Mouse (Mus musculus): ENCODE measurements around the gene Tcf7l2. TPM values are rescaled to one million over a fixed set of nuclear protein-coding genes. Genes with fewer than 3 reads are reported as not detected.
A peak's percentile ranks its signal among the peaks of the same experiment; 100 is the strongest.

Tcf7l2 gene
- polyA plus RNA-seq, 1 experiment: 18.2 TPM

DNA sequence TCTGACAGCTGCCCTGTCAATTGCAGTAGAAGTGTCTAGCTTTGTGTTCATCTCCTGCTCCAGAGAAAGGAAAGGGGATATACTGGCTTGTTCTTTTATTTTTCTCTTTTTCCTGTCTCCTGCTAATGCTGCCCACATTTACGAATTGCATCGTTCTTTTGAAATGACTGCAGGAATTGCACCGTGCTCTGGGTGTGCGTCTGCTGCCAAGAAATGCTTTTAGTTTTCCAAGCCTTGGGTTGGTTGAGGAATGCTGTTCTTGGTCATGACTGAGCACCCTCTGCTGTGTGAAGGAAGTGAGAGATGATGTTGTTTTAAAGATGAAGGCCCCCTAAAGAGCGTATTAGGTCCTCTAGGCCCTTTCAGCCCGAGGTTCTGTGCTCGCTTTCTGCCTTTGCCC is 75.4 kb downstream of the Tcf7l2 start:
- TF ChIP-seq CTCF (conservative IDR thresholded peaks at IDR 0.05; ENCODE audit: insufficient read depth, insufficient read length, low read depth, low read length): no peak
- TF ChIP-seq POLR2A (IDR thresholded peaks at IDR 0.05; ENCODE audit: low read depth, low read length): no peak

DNA sequence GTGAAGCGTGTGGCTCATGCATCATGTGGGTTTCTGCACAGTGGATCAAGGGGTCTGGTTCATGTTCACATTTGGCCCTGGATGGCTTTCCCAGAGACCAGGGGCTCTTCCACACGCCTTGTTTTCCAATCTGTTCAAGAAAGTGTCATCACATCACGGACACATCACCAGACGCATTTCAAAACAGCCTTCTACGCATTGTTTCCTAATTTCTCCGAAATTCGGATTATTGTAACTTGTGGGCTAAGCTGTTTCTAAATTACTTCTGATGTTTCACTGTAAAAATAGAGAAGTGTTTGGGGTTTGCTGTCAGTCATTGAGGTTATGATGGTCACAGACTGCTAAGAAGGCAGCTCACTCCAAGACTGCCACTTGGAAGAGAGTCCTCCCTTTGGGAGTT is 78.6 kb downstream of the Tcf7l2 start:
- no peaks in the 10 kb centered on the region for H3K4me1 ChIP-seq (ENCODE audit: control insufficient read depth, insufficient read depth, low read length)
- H3K36me3 ChIP-seq (ENCODE audit: control insufficient read depth, insufficient read depth, low read length): no peaks in the 10 kb centered on the region
- no peak overlapping the region for H3K27ac ChIP-seq (ENCODE audit: insufficient read depth, low read depth, low read length)
- H3K4me3 ChIP-seq (ENCODE audit: insufficient read depth, low read depth, low read length): no peak overlapping the region
- WGBS: 96% methylated on average over 7 of the region's 7 CpGs
- TF ChIP-seq POLR2A (IDR thresholded peaks at IDR 0.05; ENCODE audit: low read depth, low read length): no peak
- TF ChIP-seq CTCF (conservative IDR thresholded peaks at IDR 0.05; ENCODE audit: insufficient read depth, insufficient read length, low read depth, low read length): no peak
- H3K27me3 ChIP-seq (replicated peaks; ENCODE audit: control insufficient read depth, insufficient read depth, low read length): no peaks in the 10 kb centered on the region
- DNase-seq: no peak

More for the DNA sequence above, 75.4 kb downstream of the Tcf7l2 start:
- Histone ChIP-seq H3K4me1 (ENCODE audit: control insufficient read depth, insufficient read depth, low read length) (no peaks in the 10 kb centered on the region), H3K27me3 (replicated peaks; ENCODE audit: control insufficient read depth, insufficient read depth, low read length) (no peaks in the 10 kb centered on the region), H3K27ac (ENCODE audit: insufficient read depth, low read depth, low read length) (no peak overlapping the region), H3K4me3 (ENCODE audit: insufficient read depth, low read depth, low read length) (no peak overlapping the region), H3K36me3 (ENCODE audit: control insufficient read depth, insufficient read depth, low read length) (no peaks in the 10 kb centered on the region)
- DNase-seq: no peak
- 62% methylated on average over 7 of the region's 7 CpGs for WGBS

DNA sequence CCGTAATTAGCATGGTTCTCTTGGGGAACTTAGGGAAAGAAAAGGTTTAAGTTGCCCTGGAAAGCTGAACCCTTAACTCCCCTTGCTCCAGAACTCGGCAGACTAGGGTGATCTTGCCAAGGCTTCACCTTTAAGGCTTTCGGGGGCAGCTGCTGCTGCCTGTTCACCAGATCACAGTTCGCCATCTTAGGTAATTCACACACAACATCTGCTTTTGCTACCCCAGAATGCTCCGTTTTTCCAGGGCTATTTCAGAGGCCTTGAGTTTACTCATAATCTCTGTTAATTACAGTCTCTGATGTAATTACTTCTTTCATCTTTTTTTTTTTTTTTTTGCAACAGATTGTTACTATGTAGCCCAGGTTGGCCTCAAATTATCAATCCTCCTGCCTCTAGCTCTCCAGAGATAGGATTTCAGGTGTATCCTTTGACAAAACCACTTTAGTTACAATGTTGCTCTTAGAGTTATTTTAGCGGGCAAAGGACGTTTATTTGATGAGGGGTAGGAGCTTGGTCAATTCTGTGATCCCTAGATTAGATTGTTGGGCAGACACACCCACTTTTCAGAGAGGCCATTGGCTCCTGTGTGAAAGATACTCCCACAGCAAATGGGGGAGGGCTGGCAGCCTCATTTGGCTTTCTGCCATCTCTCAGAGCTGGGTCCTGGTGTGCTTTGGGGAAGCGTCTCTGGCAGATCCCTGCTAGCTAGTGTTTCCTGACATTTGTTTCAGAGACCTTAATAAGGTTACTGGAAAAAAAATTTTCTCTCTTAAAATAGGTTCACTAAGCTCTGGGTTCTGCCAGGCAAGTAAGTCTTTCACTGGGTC is 83.6 kb downstream of the Tcf7l2 start:
- Histone ChIP-seq H3K36me3 (ENCODE audit: control insufficient read depth, insufficient read depth, low read length) (no peaks in the 10 kb centered on the region), H3K27me3 (replicated peaks; ENCODE audit: control insufficient read depth, insufficient read depth, low read length) (no peaks in the 10 kb centered on the region), H3K4me1 (ENCODE audit: control insufficient read depth, insufficient read depth, low read length) (peaks cover 12% of the 10 kb centered on the region), H3K4me3 (ENCODE audit: insufficient read depth, low read depth, low read length) (no peak overlapping the region), H3K27ac (ENCODE audit: insufficient read depth, low read depth, low read length) (0 out of 2 replicates have a peak overlapping the region, but pooled peaks have one; percentile 41)
- WGBS: 69% methylated on average over 8 of the region's 8 CpGs
- TF ChIP-seq POLR2A (IDR thresholded peaks at IDR 0.05; ENCODE audit: low read depth, low read length): no peak
- DNase-seq: peak; percentile 59

DNA sequence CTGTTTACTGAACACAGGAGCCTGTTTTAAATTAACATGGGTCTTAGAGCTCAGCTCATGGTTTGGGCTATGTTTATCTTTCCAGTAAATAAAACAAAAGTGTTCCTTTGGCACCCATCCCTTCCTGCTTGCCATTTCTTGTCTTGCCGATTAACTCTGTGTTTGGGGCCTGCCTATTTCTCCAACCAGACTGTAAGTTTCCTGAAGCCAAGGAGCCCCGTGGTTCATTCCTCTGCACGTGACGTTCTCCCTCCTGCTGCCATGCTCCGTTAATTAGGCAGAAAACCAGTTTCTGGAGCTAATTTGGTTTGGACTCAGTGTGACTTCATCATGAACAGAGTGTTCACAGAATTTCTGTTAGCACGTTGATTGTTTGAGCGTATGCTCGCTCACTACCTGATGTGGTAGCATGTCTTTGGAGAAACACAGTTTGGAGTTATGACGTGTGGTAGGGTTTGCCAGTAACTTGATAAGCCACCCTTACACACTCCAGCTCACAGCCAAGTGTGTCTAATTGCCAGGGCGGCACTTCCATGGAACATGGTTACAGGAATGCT is 84.4 kb downstream of the Tcf7l2 start:
- no peaks in the 10 kb centered on the region for H3K36me3 ChIP-seq (ENCODE audit: control insufficient read depth, insufficient read depth, low read length)
- no peaks in the 10 kb centered on the region for H3K27me3 ChIP-seq (replicated peaks; ENCODE audit: control insufficient read depth, insufficient read depth, low read length)
- H3K4me3 ChIP-seq (ENCODE audit: insufficient read depth, low read depth, low read length): no peak overlapping the region
- peak overlapping the region; percentile 41; the same call in 1 of the 2 replicates for H3K27ac ChIP-seq (ENCODE audit: insufficient read depth, low read depth, low read length)
- TF ChIP-seq CTCF (conservative IDR thresholded peaks at IDR 0.05; ENCODE audit: insufficient read depth, insufficient read length, low read depth, low read length): no peak
- TF ChIP-seq POLR2A (IDR thresholded peaks at IDR 0.05; ENCODE audit: low read depth, low read length): no peak
- peaks cover 12% of the 10 kb centered on the region for H3K4me1 ChIP-seq (ENCODE audit: control insufficient read depth, insufficient read depth, low read length)
- peak; percentile 66 for DNase-seq
- 48% methylated on average over 10 of the region's 10 CpGs for WGBS

DNA sequence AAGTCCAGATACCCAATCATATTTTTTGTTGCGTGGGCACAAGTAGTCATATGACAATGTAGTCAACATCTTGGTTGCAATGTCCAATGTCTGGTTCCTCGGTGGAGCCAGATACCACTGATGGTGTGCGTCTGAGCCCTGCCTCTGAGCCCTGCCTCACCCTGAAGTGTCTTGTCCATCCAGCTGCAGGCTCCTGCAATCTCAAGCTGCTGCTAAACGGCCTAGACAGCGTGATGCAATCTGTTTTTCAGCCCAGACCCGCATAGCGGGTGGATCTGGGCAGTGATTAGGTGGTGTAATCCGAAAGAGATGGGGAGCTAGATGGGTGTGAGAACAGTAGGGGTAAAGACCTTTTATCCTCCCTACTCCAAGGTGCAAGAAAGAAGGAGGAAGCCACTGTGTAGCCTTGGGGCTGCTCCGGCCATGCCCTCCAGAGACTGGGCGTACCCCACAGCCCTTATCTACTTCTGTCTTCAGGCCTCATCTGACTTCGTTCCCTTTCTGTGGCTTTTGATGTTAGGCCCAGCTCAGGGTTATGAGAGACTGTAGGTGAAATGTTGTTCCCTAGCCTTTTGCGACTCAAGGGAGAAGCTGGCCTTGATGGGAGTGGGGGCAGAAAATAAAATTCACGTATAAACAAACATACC is 86.1 kb downstream of the Tcf7l2 start:
- Histone ChIP-seq H3K36me3 (ENCODE audit: control insufficient read depth, insufficient read depth, low read length) (no peaks in the 10 kb centered on the region), H3K27ac (ENCODE audit: insufficient read depth, low read depth, low read length) (no peak overlapping the region), H3K4me1 (ENCODE audit: control insufficient read depth, insufficient read depth, low read length) (peaks cover 12% of the 10 kb centered on the region), H3K4me3 (ENCODE audit: insufficient read depth, low read depth, low read length) (no peak overlapping the region), H3K27me3 (replicated peaks; ENCODE audit: control insufficient read depth, insufficient read depth, low read length) (no peaks in the 10 kb centered on the region)
- WGBS: 84% methylated on average over 13 of the region's 13 CpGs
- DNase-seq: no peak
- TF ChIP-seq CTCF (conservative IDR thresholded peaks at IDR 0.05; ENCODE audit: insufficient read depth, insufficient read length, low read depth, low read length): no peak
- no peak for TF ChIP-seq POLR2A (IDR thresholded peaks at IDR 0.05; ENCODE audit: low read depth, low read length)

DNA sequence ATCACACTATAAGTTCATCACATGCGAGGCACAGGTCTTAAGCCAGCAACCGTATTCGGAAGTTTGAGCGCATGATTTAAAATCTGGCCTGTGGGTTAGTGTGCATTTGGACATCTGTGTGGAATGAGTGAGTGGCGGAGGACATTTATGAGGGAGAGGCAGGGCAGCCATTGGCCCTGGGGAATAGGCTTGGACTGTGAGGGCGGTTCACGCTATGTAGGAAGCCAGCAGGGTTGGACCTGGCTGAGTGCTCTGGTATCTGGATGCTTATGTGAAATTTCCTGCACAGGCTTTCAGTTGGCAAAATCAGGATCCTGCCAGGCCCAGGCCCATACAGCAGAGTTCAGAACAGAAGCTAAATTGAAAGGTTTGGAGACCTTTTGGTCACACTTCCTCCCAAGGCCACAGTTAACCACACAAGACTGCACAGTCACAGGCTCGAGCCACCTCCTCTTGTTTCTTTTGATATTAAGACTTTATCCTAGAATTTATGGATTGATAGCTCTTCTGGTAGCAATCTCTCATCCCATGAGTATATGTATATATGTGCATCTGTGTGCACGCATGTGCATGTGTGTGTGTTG is 89.4 kb downstream of the Tcf7l2 start:
- Histone ChIP-seq H3K27ac (ENCODE audit: insufficient read depth, low read depth, low read length) (no peak overlapping the region), H3K27me3 (replicated peaks; ENCODE audit: control insufficient read depth, insufficient read depth, low read length) (no peaks in the 10 kb centered on the region), H3K36me3 (ENCODE audit: control insufficient read depth, insufficient read depth, low read length) (no peaks in the 10 kb centered on the region), H3K4me3 (ENCODE audit: insufficient read depth, low read depth, low read length) (no peak overlapping the region), H3K4me1 (ENCODE audit: control insufficient read depth, insufficient read depth, low read length) (peaks cover 4% of the 10 kb centered on the region; the same call in 1 of the 2 replicates)
- TF ChIP-seq POLR2A (IDR thresholded peaks at IDR 0.05; ENCODE audit: low read depth, low read length): no peak
- no peak for TF ChIP-seq CTCF (conservative IDR thresholded peaks at IDR 0.05; ENCODE audit: insufficient read depth, insufficient read length, low read depth, low read length)
- 73% methylated on average over 9 of the region's 9 CpGs for WGBS
- DNase-seq: no peak

DNA sequence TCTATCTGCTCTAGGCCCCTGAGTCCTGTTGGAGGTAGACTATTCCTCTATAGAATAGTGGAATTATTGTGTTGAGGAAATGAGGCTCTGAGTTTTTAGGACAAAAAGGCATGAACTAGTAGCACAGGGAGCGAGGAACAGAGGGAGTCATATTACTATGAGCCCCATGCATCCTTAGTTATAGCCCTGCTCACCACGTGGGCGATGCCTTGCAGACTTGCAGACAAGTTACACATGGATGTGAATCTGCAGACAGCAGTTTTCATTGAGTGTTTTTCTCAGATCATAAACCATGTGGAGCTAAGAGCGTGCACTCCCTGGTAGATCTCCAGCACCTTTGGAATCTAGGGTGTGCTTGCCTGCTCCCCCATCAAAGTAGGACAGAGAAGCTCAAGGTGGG is 90.5 kb downstream of the Tcf7l2 start:
- Histone ChIP-seq H3K27ac (ENCODE audit: insufficient read depth, low read depth, low read length) (no peak overlapping the region), H3K27me3 (replicated peaks; ENCODE audit: control insufficient read depth, insufficient read depth, low read length) (no peaks in the 10 kb centered on the region), H3K36me3 (ENCODE audit: control insufficient read depth, insufficient read depth, low read length) (no peaks in the 10 kb centered on the region), H3K4me1 (ENCODE audit: control insufficient read depth, insufficient read depth, low read length) (no peaks in the 10 kb centered on the region), H3K4me3 (ENCODE audit: insufficient read depth, low read depth, low read length) (no peak overlapping the region)
- WGBS: 78% methylated on average over 4 of the region's 4 CpGs
- TF ChIP-seq POLR2A (IDR thresholded peaks at IDR 0.05; ENCODE audit: low read depth, low read length): no peak
- no peak for TF ChIP-seq CTCF (conservative IDR thresholded peaks at IDR 0.05; ENCODE audit: insufficient read depth, insufficient read length, low read depth, low read length)
- no peak for DNase-seq

Data from kidney, adult 2 months (tissue).